Mouse (Mus musculus): Measurements from ENCODE around the gene Mypn.

DNA sequence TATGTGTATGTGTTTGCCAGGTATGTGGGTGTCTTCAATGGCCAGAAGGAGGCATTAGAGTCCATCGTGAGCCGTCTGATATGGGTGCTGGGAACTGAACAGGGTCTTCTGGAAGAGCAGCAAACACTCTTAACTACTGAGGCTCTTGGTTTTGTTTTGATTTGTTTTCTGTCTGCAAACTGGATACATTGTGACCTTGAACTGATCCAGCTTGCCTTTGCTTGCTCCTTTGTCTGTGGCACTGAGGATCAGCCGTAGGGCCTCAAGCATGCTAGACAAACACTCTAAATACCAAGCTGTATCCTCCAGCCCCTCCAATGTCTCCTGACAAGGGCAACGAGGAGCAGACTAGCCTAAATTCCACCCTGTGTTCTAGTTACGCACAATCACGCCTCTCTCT lies 76.6 kb downstream of the Mypn start:
- no peak for TF ChIP-seq CTCF (IDR thresholded peaks at IDR 0.05; ENCODE audit: low read depth, low read length)
- TF ChIP-seq POLR2A (IDR thresholded peaks at IDR 0.05; ENCODE audit: borderline replicate concordance, low read depth, low read length), result no peak
